Mouse (Mus musculus) midbrain, embryonic 11.5 days (tissue): ENCODE results near the gene Gm9964. TPM values are rescaled to one million over a fixed set of nuclear protein-coding genes. Genes with fewer than 3 reads are reported as not detected.
"Not testable (repeated sequence)": the region's sequence is repeated elsewhere in the genome, so short reads cannot be mapped to it uniquely, and the experiment has no call there.

Experiments used
- ATAC-seq: fragments of 200-750 bp; cut with Nextera tagmentation; 2 replicates; pipeline ENCODE4 v1.8.0; 2017; ENCODE audit warnings: moderate TSS enrichment, moderate library complexity; ENCODE audit not compliant: low FRiP score
- DNase-seq: peaks from one replicate; pipeline ENCODE4 v3.0.0; 2015; ENCODE audit warnings: low spot score; ENCODE audit errors: missing footprints
- H3K27ac ChIP-seq: fragments of 300-500 bp; sonication (generic); 2 replicates; pipeline ENCODE4 v1.5.1; 2014; ENCODE audit warnings: low read depth, low read length
- H3K27me3 ChIP-seq: fragments of 300-500 bp; sonication (generic); 2 replicates; pipeline ENCODE4 v1.6.1; 2014; ENCODE audit warnings: mild to moderate bottlenecking, low read length, moderate library complexity, mixed read lengths; ENCODE audit not compliant: control insufficient read depth, insufficient read depth
- H3K36me3 ChIP-seq: fragments of 300-500 bp; sonication (generic); 2 replicates; pipeline ENCODE4 v1.6.1; 2014; ENCODE audit warnings: mild to moderate bottlenecking, low read length, moderate library complexity, mixed read lengths; ENCODE audit not compliant: control insufficient read depth, insufficient read depth
- H3K4me1 ChIP-seq: fragments of 300-500 bp; sonication (generic); 2 replicates; pipeline ENCODE4 v1.6.1; 2014; ENCODE audit warnings: low read length; ENCODE audit not compliant: control insufficient read depth, insufficient read depth
- H3K4me2 ChIP-seq: fragments of 300-500 bp; sonication (generic); 2 replicates; pipeline ENCODE4 v1.6.1; 2014; ENCODE audit warnings: mild to moderate bottlenecking, moderate library complexity
- H3K4me3 ChIP-seq: fragments of 300-500 bp; sonication (generic); 2 replicates; pipeline ENCODE4 v1.5.1; 2014; ENCODE audit warnings: low read depth, low read length
- H3K9ac ChIP-seq: fragments of 300-500 bp; sonication (generic); 2 replicates; pipeline ENCODE4 v1.6.1; 2014; ENCODE audit warnings: low read length
- H3K9me3 ChIP-seq: fragments of 300-500 bp; sonication (generic); 2 replicates; pipeline ENCODE4 v1.6.1; 2016; ENCODE audit warnings: low read length; ENCODE audit not compliant: control insufficient read depth
- WGBS: fragments of 180-500 bp; shearing (Covaris S2); extraction: QIAGEN DNeasy Blood & Tissue Kit; methylation state at CpG from one replicate; pipeline ENCODE4 v1.1.7; 2014; 5-methylcytosine and 5-hydroxymethylcytosine counted together
- polyA plus RNA-seq: library from polyadenylated mRNA; unstranded; fragments of >200 nt; fragmentation: Nextera tagmentation; extraction: Ambion mirVana; gene quantifications from 2 replicates; pipeline ENCODE4 v1.2.1, GENCODE M21; 2014

Gene Gm9964
- polyA plus RNA-seq, 1 experiment from 2014 or later = not detected

- DNase-seq (no peak), ATAC-seq (no peak)
- H3K9ac ChIP-seq = no peak overlapping the region
- peaks cover 16% of the 10 kb centered on the region for H3K4me1 ChIP-seq
- no peak overlapping the region for H3K27ac ChIP-seq
- 87% methylated on average over 9 of the region's 9 CpGs for WGBS
- H3K36me3 ChIP-seq = no peaks in the 10 kb centered on the region
- no peak overlapping the region for H3K4me3 ChIP-seq
- H3K27me3 ChIP-seq = no peaks in the 10 kb centered on the region
- H3K4me2 ChIP-seq = no peak overlapping the region
- H3K9me3 ChIP-seq = no peaks in the 10 kb centered on the region
Observed at GRCm38 (mm10) chr11:79305697-79306340, 9.1 kb upstream of the Gm9964 start.

GRCm38 (mm10) chr11:79304245-79304644, 7.5 kb upstream of the Gm9964 start:
- WGBS = 90% methylated on average over 4 of the region's 4 CpGs
- not testable (repeated sequence) for H3K4me3 ChIP-seq, H3K36me3 ChIP-seq, H3K27me3 ChIP-seq, H3K9ac ChIP-seq, H3K9me3 ChIP-seq, ATAC-seq, DNase-seq, H3K4me2 ChIP-seq, H3K27ac ChIP-seq
- peaks cover 16% of the 10 kb centered on the region for H3K4me1 ChIP-seq

- no peak for ATAC-seq
- Histone ChIP-seq H3K27me3 (no peaks in the 10 kb centered on the region), H3K4me3 (no peak overlapping the region), H3K27ac (no peak overlapping the region), H3K9me3 (no peaks in the 10 kb centered on the region), H3K4me2 (no peak overlapping the region), H3K9ac (no peak overlapping the region), H3K4me1 (peaks cover 16% of the 10 kb centered on the region), H3K36me3 (no peaks in the 10 kb centered on the region)
- 86% methylated on average over 6 of the region's 6 CpGs for WGBS
- no peak for DNase-seq
Observed at GRCm38 (mm10) chr11:79303109-79303508, 6.4 kb upstream of the Gm9964 start.

GRCm38 (mm10) chr11:79299719-79300431, 3.2 kb upstream of the Gm9964 start:
- no peak overlapping the region for H3K27ac ChIP-seq
- H3K4me1 ChIP-seq = no peaks in the 10 kb centered on the region
- H3K4me3 ChIP-seq = no peak overlapping the region
- H3K9ac ChIP-seq = no peak overlapping the region
- no peaks in the 10 kb centered on the region for H3K27me3 ChIP-seq
- H3K9me3 ChIP-seq = no peaks in the 10 kb centered on the region
- H3K36me3 ChIP-seq = no peaks in the 10 kb centered on the region
- no peak for DNase-seq
- no peak overlapping the region for H3K4me2 ChIP-seq
- WGBS = 82% methylated on average over 9 of the region's 9 CpGs
- no peak for ATAC-seq

- ATAC-seq (no peak), DNase-seq (peak; percentile 93)
- WGBS = 34% methylated on average over 1 of the region's 1 CpGs
- Histone ChIP-seq H3K9me3 (no peaks in the 10 kb centered on the region), H3K27me3 (no peaks in the 10 kb centered on the region), H3K4me2 (no peak overlapping the region), H3K4me3 (no peak overlapping the region), H3K36me3 (no peaks in the 10 kb centered on the region), H3K4me1 (no peaks in the 10 kb centered on the region), H3K27ac (no peak overlapping the region), H3K9ac (no peak overlapping the region)
Observed at GRCm38 (mm10) chr11:79296167-79296566, 539 bp downstream of the Gm9964 start.

- H3K27me3 ChIP-seq = no peaks in the 10 kb centered on the region
- H3K9ac ChIP-seq = no peak overlapping the region
- no peak overlapping the region for H3K4me3 ChIP-seq
- H3K9me3 ChIP-seq = no peaks in the 10 kb centered on the region
- H3K27ac ChIP-seq = no peak overlapping the region
- H3K36me3 ChIP-seq = no peaks in the 10 kb centered on the region
- no peak overlapping the region for H3K4me2 ChIP-seq
- no peak for ATAC-seq
- DNase-seq = no peak
- WGBS = 81% methylated on average over 1 of the region's 1 CpGs
- H3K4me1 ChIP-seq = no peaks in the 10 kb centered on the region
Observed at GRCm38 (mm10) chr11:79293971-79294370, 2.7 kb downstream of the Gm9964 start.

- Histone ChIP-seq H3K27ac (no peak overlapping the region), H3K4me3 (no peak overlapping the region), H3K4me1 (no peaks in the 10 kb centered on the region), H3K36me3 (no peaks in the 10 kb centered on the region), H3K4me2 (no peak overlapping the region), H3K27me3 (no peaks in the 10 kb centered on the region), H3K9ac (no peak overlapping the region), H3K9me3 (no peaks in the 10 kb centered on the region)
- no peak for ATAC-seq
- 89% methylated on average over 3 of the region's 3 CpGs for WGBS
- no peak for DNase-seq
Observed at GRCm38 (mm10) chr11:79293025-79293424, 3.7 kb downstream of the Gm9964 start.

GRCm38 (mm10) chr11:79292130-79292529, 4.6 kb downstream of the Gm9964 start:
- no peak overlapping the region for H3K4me3 ChIP-seq
- DNase-seq = no peak
- no peak overlapping the region for H3K9ac ChIP-seq
- no peaks in the 10 kb centered on the region for H3K27me3 ChIP-seq
- H3K4me1 ChIP-seq = no peaks in the 10 kb centered on the region
- H3K9me3 ChIP-seq = no peaks in the 10 kb centered on the region
- no peak for ATAC-seq
- H3K36me3 ChIP-seq = no peaks in the 10 kb centered on the region
- H3K4me2 ChIP-seq = no peak overlapping the region
- no peak overlapping the region for H3K27ac ChIP-seq
- 76% methylated on average over 3 of the region's 3 CpGs for WGBS

GRCm38 (mm10) chr11:79291651-79292050, 5.1 kb downstream of the Gm9964 start:
- H3K36me3 ChIP-seq = no peaks in the 10 kb centered on the region
- no peak overlapping the region for H3K4me3 ChIP-seq
- H3K4me2 ChIP-seq = no peak overlapping the region
- DNase-seq = no peak
- H3K27me3 ChIP-seq = no peaks in the 10 kb centered on the region
- H3K9me3 ChIP-seq = no peaks in the 10 kb centered on the region
- H3K9ac ChIP-seq = no peak overlapping the region
- no peak for ATAC-seq
- H3K27ac ChIP-seq = no peak overlapping the region
- no peaks in the 10 kb centered on the region for H3K4me1 ChIP-seq
- WGBS = 73% methylated on average over 5 of the region's 5 CpGs
